Mouse (Mus musculus): Measurements from ENCODE around the gene Oma1. TPM values are rescaled to one million over a fixed set of nuclear protein-coding genes. Genes with fewer than 3 reads are reported as not detected.

Oma1 gene
- polyA plus RNA-seq, 1 experiment from 2014 or later = 24.1 TPM

DNA sequence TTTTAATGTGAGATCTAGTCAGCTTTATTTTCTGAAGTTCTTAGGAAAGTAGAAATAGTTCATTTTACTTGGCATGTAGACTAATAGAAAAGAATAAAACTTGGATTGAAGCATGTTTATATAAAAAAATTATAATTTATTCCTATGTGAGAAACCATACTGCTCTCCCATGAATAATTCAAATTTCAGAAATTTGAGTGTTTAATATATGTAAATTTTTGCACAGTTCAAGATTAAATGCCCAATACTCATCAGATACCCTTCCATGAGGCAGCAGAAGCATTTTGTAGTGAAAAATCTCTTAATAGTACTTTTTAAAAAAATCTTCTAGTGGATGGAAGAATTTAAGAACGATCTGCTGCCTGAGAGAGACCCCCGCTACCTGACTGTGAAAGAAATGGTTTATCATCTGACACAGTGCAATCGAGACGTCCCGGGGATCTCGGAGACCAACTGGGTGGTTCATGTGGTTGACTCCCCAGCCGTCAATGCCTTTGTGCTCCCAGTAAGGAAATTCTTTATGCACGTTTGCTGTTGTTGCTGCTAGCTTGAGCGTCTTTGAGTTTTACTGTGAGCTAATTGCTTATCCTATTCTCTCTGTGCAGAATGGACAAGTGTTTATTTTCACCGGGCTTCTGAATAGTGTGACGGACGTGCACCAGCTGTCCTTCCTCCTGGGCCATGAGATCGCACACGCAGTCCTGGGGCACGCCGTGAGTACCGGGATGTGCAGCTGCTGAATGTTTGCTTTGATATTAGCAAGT is 11.3 kb downstream of the Oma1 start:
- H3K4me1 ChIP-seq = no peaks in the 10 kb centered on the region
- H3K4me2 ChIP-seq = peak overlapping the region; percentile 38; the same call in 1 of the 2 replicates
- ATAC-seq (ENCODE audit: borderline replicate concordance, extremely low read depth, low FRiP score, low TSS enrichment) = peak; percentile 90; the same call in 1 of the 2 replicates
- no peaks in the 10 kb centered on the region for H3K9me3 ChIP-seq
- no peaks in the 10 kb centered on the region for H3K36me3 ChIP-seq
- no peak overlapping the region for H3K9ac ChIP-seq
- peak overlapping the region; percentile 61; the same call in 1 of the 2 replicates for H3K27ac ChIP-seq
- H3K27me3 ChIP-seq = no peaks in the 10 kb centered on the region
- 29% methylated on average over 17 of the region's 17 CpGs for WGBS
- H3K4me3 ChIP-seq = no peak overlapping the region

DNA sequence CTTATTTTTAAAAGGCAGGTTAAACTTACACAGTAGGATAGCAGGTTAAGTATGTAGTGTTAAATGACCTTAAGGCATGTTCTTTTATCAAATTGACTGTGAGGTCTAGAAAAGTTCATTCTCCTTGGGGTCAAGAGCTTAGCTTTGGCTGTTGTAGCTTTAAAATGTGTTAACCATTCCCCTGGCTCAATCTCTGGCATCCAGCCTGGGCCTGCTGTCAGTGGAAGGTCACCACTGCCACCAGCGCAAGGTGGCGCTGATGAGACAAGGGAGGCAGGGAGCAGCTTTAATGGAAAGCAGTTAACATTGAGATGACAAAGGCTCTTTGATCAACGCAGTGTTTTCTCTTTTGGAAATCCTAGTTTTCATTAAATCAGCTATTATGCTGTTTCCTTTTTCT is 13.4 kb downstream of the Oma1 start:
- Histone ChIP-seq H3K4me2 (no peak overlapping the region), H3K27me3 (no peaks in the 10 kb centered on the region), H3K4me3 (no peak overlapping the region), H3K9ac (no peak overlapping the region), H3K4me1 (no peaks in the 10 kb centered on the region), H3K27ac (no peak overlapping the region), H3K9me3 (no peaks in the 10 kb centered on the region), H3K36me3 (peaks cover 7% of the 10 kb centered on the region)
- WGBS = 31% methylated on average over 3 of the region's 3 CpGs
- ATAC-seq (ENCODE audit: borderline replicate concordance, extremely low read depth, low FRiP score, low TSS enrichment) = no peak

DNA sequence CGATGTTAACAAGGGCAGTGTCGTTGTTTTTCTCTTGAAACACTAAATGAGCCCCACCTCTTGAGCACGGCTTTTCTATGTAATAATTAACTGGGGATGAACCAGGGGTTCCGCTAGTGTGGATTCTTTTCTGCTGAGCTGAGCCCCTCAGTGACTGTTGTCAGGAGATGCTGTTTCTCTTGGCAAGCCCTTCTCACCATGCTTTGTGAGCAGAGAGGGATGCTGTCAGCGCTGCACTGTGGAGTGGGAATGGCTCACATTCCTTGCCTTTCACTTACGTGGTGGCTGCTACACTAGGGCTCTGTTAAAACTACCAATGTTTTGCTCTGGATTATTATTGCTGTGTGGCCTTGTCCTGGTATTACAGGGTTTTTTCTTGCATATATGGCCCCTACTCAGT is 15.7 kb downstream of the Oma1 start:
- H3K27ac ChIP-seq = no peak overlapping the region
- no peak overlapping the region for H3K4me3 ChIP-seq
- peaks cover 11% of the 10 kb centered on the region for H3K36me3 ChIP-seq
- no peaks in the 10 kb centered on the region for H3K4me1 ChIP-seq
- ATAC-seq (ENCODE audit: borderline replicate concordance, extremely low read depth, low FRiP score, low TSS enrichment) = no peak
- H3K4me2 ChIP-seq = no peak overlapping the region
- H3K9ac ChIP-seq = no peak overlapping the region
- 47% methylated on average over 6 of the region's 6 CpGs for WGBS
- no peaks in the 10 kb centered on the region for H3K27me3 ChIP-seq
- H3K9me3 ChIP-seq = no peaks in the 10 kb centered on the region

- ATAC-seq (ENCODE audit: borderline replicate concordance, extremely low read depth, low FRiP score, low TSS enrichment) = no peak
- 55% methylated on average over 5 of the region's 5 CpGs for WGBS
- no peak overlapping the region for H3K27ac ChIP-seq
These were observed 21.5 kb downstream of the Oma1 start for GRCm38 (mm10) chr4:103335134-103335533.

GRCm38 (mm10) chr4:103340726-103341125 is 27.1 kb downstream of the Oma1 start:
- Histone ChIP-seq H3K9me3 (no peaks in the 10 kb centered on the region), H3K9ac (no peak overlapping the region), H3K4me3 (no peak overlapping the region), H3K4me2 (no peak overlapping the region), H3K27me3 (no peaks in the 10 kb centered on the region), H3K27ac (no peak overlapping the region), H3K4me1 (peaks cover 4% of the 10 kb centered on the region; the same call in 1 of the 2 replicates), H3K36me3 (no peaks in the 10 kb centered on the region)
- no peak for ATAC-seq (ENCODE audit: borderline replicate concordance, extremely low read depth, low FRiP score, low TSS enrichment)
- WGBS = 50% methylated on average over 1 of the region's 1 CpGs

More at GRCm38 (mm10) chr4:103335134-103335533, 21.5 kb downstream of the Oma1 start:
- Histone ChIP-seq H3K36me3 (peaks cover 11% of the 10 kb centered on the region), H3K9me3 (no peaks in the 10 kb centered on the region), H3K9ac (no peak overlapping the region), H3K27me3 (no peaks in the 10 kb centered on the region), H3K4me2 (no peak overlapping the region), H3K4me1 (no peaks in the 10 kb centered on the region), H3K4me3 (no peak overlapping the region)

- Histone ChIP-seq H3K4me3 (no peak overlapping the region), H3K9me3 (no peaks in the 10 kb centered on the region), H3K9ac (no peak overlapping the region), H3K27me3 (no peaks in the 10 kb centered on the region), H3K27ac (no peak overlapping the region), H3K4me2 (no peak overlapping the region), H3K36me3 (no peaks in the 10 kb centered on the region), H3K4me1 (peaks cover 4% of the 10 kb centered on the region; the same call in 1 of the 2 replicates)
- WGBS = 69% methylated on average over 4 of the region's 4 CpGs
- no peak for ATAC-seq (ENCODE audit: borderline replicate concordance, extremely low read depth, low FRiP score, low TSS enrichment)
These were observed 28.0 kb downstream of the Oma1 start for GRCm38 (mm10) chr4:103341620-103342019.

GRCm38 (mm10) chr4:103346058-103346457 is 32.4 kb downstream of the Oma1 start:
- H3K4me1 ChIP-seq = no peaks in the 10 kb centered on the region
- no peaks in the 10 kb centered on the region for H3K9me3 ChIP-seq
- 21% methylated on average over 2 of the region's 2 CpGs for WGBS
- no peak overlapping the region for H3K4me2 ChIP-seq
- H3K9ac ChIP-seq = no peak overlapping the region
- H3K36me3 ChIP-seq = no peaks in the 10 kb centered on the region
- H3K27me3 ChIP-seq = no peaks in the 10 kb centered on the region
- no peak overlapping the region for H3K27ac ChIP-seq
- no peak overlapping the region for H3K4me3 ChIP-seq
- peak; percentile 64; the same call in 1 of the 2 replicates for ATAC-seq (ENCODE audit: borderline replicate concordance, extremely low read depth, low FRiP score, low TSS enrichment)

GRCm38 (mm10) chr4:103346849-103347248 is 33.2 kb downstream of the Oma1 start:
- Histone ChIP-seq H3K27me3 (no peaks in the 10 kb centered on the region), H3K4me1 (no peaks in the 10 kb centered on the region), H3K9me3 (no peaks in the 10 kb centered on the region), H3K36me3 (no peaks in the 10 kb centered on the region), H3K4me3 (no peak overlapping the region), H3K27ac (no peak overlapping the region), H3K9ac (no peak overlapping the region), H3K4me2 (no peak overlapping the region)
- 76% methylated on average over 5 of the region's 5 CpGs for WGBS
- ATAC-seq (ENCODE audit: borderline replicate concordance, extremely low read depth, low FRiP score, low TSS enrichment) = no peak

- no peak overlapping the region for H3K9ac ChIP-seq
- H3K4me2 ChIP-seq = no peak overlapping the region
- 91% methylated on average over 4 of the region's 4 CpGs for WGBS
- ATAC-seq (ENCODE audit: borderline replicate concordance, extremely low read depth, low FRiP score, low TSS enrichment) = no peak
- H3K4me3 ChIP-seq = no peak overlapping the region
- no peaks in the 10 kb centered on the region for H3K9me3 ChIP-seq
- H3K27me3 ChIP-seq = no peaks in the 10 kb centered on the region
- no peaks in the 10 kb centered on the region for H3K4me1 ChIP-seq
- no peak overlapping the region for H3K27ac ChIP-seq
- H3K36me3 ChIP-seq = no peaks in the 10 kb centered on the region
These were observed 35.6 kb downstream of the Oma1 start for GRCm38 (mm10) chr4:103349219-103349618.

DNA sequence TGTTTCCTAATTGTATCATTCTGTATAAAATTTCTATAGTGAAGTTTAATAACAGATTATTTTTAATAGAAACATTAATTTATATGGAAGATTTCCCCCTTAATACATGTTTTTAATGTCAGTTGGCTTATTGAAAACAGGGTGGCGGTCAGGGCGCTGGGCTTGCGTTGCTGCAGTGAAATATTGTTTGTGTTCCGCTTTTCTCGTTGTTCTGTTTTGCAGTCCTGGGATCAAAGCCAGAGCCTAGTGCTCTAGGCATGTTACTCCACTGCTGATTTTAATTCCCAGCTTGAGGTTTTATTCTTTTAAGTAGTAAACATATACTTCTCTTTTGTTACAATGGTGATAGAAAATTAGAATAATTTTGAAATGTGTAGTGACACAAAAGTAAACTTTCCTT is 39.3 kb downstream of the Oma1 start:
- Histone ChIP-seq H3K9me3 (no peaks in the 10 kb centered on the region), H3K4me3 (no peak overlapping the region), H3K27ac (no peak overlapping the region), H3K27me3 (no peaks in the 10 kb centered on the region), H3K9ac (no peak overlapping the region), H3K36me3 (no peaks in the 10 kb centered on the region), H3K4me1 (no peaks in the 10 kb centered on the region), H3K4me2 (no peak overlapping the region)
- 55% methylated on average over 5 of the region's 5 CpGs for WGBS
- ATAC-seq (ENCODE audit: borderline replicate concordance, extremely low read depth, low FRiP score, low TSS enrichment) = no peak

- WGBS = 90% methylated on average over 3 of the region's 3 CpGs
- ATAC-seq (ENCODE audit: borderline replicate concordance, extremely low read depth, low FRiP score, low TSS enrichment) = no peak
- Histone ChIP-seq H3K27me3 (no peaks in the 10 kb centered on the region), H3K9me3 (no peaks in the 10 kb centered on the region), H3K4me3 (no peak overlapping the region), H3K9ac (no peak overlapping the region), H3K4me2 (no peak overlapping the region), H3K27ac (no peak overlapping the region), H3K4me1 (no peaks in the 10 kb centered on the region), H3K36me3 (no peaks in the 10 kb centered on the region)
These were observed 43.8 kb downstream of the Oma1 start for GRCm38 (mm10) chr4:103357457-103357856.

DNA sequence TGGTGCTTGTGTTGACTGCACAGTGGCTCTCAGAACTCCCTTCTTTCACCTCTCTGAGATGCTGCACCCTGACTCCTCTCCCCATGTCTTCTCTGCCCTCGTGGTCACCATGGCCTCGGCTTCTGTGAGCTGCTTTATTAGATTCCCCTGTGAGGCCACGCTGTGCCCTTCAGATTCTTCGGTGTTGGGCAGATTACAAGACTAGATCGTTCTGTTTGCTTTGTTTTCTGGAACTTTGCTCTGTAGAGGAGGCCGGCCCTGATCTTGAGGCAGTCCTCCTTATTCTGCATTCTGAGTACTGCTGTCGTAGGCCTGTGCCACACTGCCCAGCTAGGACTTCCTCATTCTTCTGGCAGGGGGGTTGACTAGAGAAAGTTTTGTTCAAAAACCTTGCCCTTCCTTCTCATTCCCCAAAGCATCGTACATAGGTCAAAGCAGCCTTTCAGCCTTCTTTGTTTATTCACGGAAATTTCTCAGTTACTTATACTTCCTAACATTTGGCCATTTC is 45.4 kb downstream of the Oma1 start:
- ATAC-seq (ENCODE audit: borderline replicate concordance, extremely low read depth, low FRiP score, low TSS enrichment) = no peak
- H3K9ac ChIP-seq = no peak overlapping the region

More for the DNA sequence above, 45.4 kb downstream of the Oma1 start:
- 73% methylated on average over 9 of the region's 9 CpGs for WGBS
- no peaks in the 10 kb centered on the region for H3K36me3 ChIP-seq
- H3K27me3 ChIP-seq = no peaks in the 10 kb centered on the region
- no peak overlapping the region for H3K4me3 ChIP-seq
- H3K27ac ChIP-seq = no peak overlapping the region
- H3K4me2 ChIP-seq = no peak overlapping the region
- H3K9me3 ChIP-seq = no peaks in the 10 kb centered on the region
- no peaks in the 10 kb centered on the region for H3K4me1 ChIP-seq
